In genomic region chr11:76667807-76668206, GRCm38 (mm10) we compare ENCODE assay signal across 22 mouse cellular contexts. TPM values are rescaled to one million over a fixed set of nuclear protein-coding genes. Genes with fewer than 3 reads are reported as not detected.
"Had no signal": no experiment of that assay in that cellular context is flagged by ENCODE, and none has a peak within 500 bp of the region (broad histone marks: within the 10 kb centered on the region; RNA-seq: fewer than 3 reads in every experiment).

No protein-coding gene starts in this region.

- H3K27ac ChIP-seq: liver, embryonic 13.5 days; liver, embryonic 15.5 days; midbrain, embryonic 13.5 days; neural tube, embryonic 12.5 days had no signal

- H3K4me2 ChIP-seq: liver, embryonic 13.5 days; liver, embryonic 15.5 days; lung, embryonic 14.5 days; midbrain, embryonic 11.5 days; midbrain, embryonic 13.5 days; neural tube, embryonic 12.5 days had no signal

- H3K4me3 ChIP-seq: liver, embryonic 13.5 days; liver, embryonic 15.5 days; megakaryocyte, embryonic 14.5 days; midbrain, embryonic 13.5 days; neural tube, embryonic 12.5 days had no signal

- H3K36me3 ChIP-seq: liver, embryonic 13.5 days; liver, embryonic 15.5 days; midbrain, embryonic 13.5 days; neural tube, embryonic 12.5 days had no signal

- H3K9ac ChIP-seq: liver, embryonic 13.5 days; liver, embryonic 15.5 days; liver, postnatal 0 days; lung, embryonic 14.5 days; midbrain, embryonic 13.5 days; neural tube, embryonic 12.5 days had no signal

- DNase-seq: liver, embryonic 13.5 days; liver, postnatal 0 days; lung, embryonic 14.5 days; lung, postnatal 10 days; lung, postnatal 4 days; right cerebral cortex, adult 18-20 months; right cerebral cortex, postnatal 25 days; right cerebral cortex, postnatal 4 days; spleen, adult 18-20 months; thymus, adult 18-20 months; thymus, postnatal 14 days; thymus, postnatal 36 days had no signal

- H3K9me3 ChIP-seq: liver, embryonic 13.5 days; liver, embryonic 15.5 days; megakaryocyte, embryonic 14.5 days; midbrain, embryonic 13.5 days; neural tube, embryonic 12.5 days had no signal

- ATAC-seq: liver, postnatal 0 days; midbrain, embryonic 13.5 days; midbrain, embryonic 16.5 days had no signal

RNA-seq across cellular contexts. Expression of gene Bhlha9, which starts 4.5 kb away (rescaled TPM):
- polyA plus RNA-seq: liver, embryonic 13.5 days; liver, embryonic 15.5 days; lung, embryonic 14.5 days; midbrain, embryonic 11.5 days; small intestine, adult 2 months; stomach, embryonic 14.5 days; stomach, embryonic 16.5 days; thymus, postnatal 0 days had no signal

RNA-seq across cellular contexts. Expression of gene Trarg1, which starts 11.8 kb away (rescaled TPM):
- polyA plus RNA-seq: liver, embryonic 13.5 days; liver, embryonic 15.5 days had no signal
